ENCODE assay signal across 9 mouse cellular contexts in the genomic region with DNA sequence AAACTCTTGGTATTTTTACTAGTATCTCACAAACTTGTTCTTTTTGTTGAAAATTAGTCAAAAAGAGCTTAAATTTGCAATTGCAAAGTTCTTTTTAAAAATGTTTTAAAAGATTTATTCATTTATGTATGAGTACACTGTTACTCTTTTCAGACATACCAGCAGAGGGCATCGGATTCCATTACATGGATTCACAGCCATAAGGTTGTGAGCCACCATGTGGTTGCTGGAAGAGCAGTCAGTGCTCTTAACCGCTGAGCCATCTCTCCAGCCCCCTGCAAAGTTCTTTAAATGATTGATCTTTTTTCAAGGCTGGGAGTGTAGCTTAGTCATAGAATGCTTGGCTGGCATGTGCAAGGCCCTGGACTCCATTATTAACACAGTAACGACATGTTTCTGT. TPM values are rescaled to one million over a fixed set of nuclear protein-coding genes. Genes with fewer than 3 reads are reported as not detected.
DNase-seq lines count a peak whose midpoint lies in the region; ATAC-seq and TF ChIP-seq lines count a peak whose summit lies in the region.
"Had no signal": no experiment of that assay in that cellular context is flagged by ENCODE, and none has a peak within 500 bp of the region (broad histone marks: within the 10 kb centered on the region; RNA-seq: fewer than 3 reads in every experiment).

No protein-coding gene starts in this region.

- no peak overlapping the region for H3K4me3 ChIP-seq in heart, adult 2 months
- H3K4me3 ChIP-seq in bone marrow, adult 2 months (replicated peaks; ENCODE audit: control insufficient read depth, low read depth, low read length), result no peak overlapping the region
- H3K4me3 ChIP-seq in hindbrain, embryonic 16.5 days (ENCODE audit: low read length), result no peak overlapping the region
- H3K4me3 ChIP-seq in midbrain, embryonic 13.5 days (replicated peaks), result no peak overlapping the region

- H3K4me1 ChIP-seq in heart, adult 2 months (ENCODE audit: control insufficient read depth, insufficient read depth, low read length), result peaks cover 2% of the 10 kb centered on the region
- peaks cover 4% of the 10 kb centered on the region for H3K4me1 ChIP-seq in bone marrow, adult 2 months (ENCODE audit: control insufficient read depth, insufficient read depth, low read length)
- H3K4me1 ChIP-seq in hindbrain, embryonic 16.5 days (ENCODE audit: control insufficient read depth, insufficient read depth, low read depth, low read length), result peaks cover 17% of the 10 kb centered on the region
- peaks cover 33% of the 10 kb centered on the region for H3K4me1 ChIP-seq in midbrain, embryonic 13.5 days (replicated peaks)

- H3K9ac ChIP-seq in heart, adult 2 months (ENCODE audit: low read depth, low read length), result no peak overlapping the region
- no peak overlapping the region for H3K9ac ChIP-seq in hindbrain, embryonic 16.5 days (ENCODE audit: low read depth, low read length)
- no peak overlapping the region for H3K9ac ChIP-seq in midbrain, embryonic 13.5 days (replicated peaks)

- H3K9me3 ChIP-seq in hindbrain, embryonic 16.5 days (ENCODE audit: control insufficient read depth, low read length), result no peaks in the 10 kb centered on the region
- H3K9me3 ChIP-seq in midbrain, embryonic 13.5 days, result no peaks in the 10 kb centered on the region

- no peak for TF ChIP-seq POLR2A in heart, adult 2 months (IDR thresholded peaks at IDR 0.05; ENCODE audit: insufficient read depth, low read depth, low read length)
- no peak for TF ChIP-seq POLR2A in bone marrow, adult 2 months (IDR thresholded peaks at IDR 0.05; ENCODE audit: borderline replicate concordance, control insufficient read depth, low read depth, low read length)

- ATAC-seq in hindbrain, embryonic 16.5 days, result peak; percentile 66
- peak; percentile 38; the same call in 1 of the 2 replicates for ATAC-seq in midbrain, embryonic 13.5 days

- peaks cover 2% of the 10 kb centered on the region; the same call in 1 of the 2 replicates for H3K79me2 ChIP-seq in heart, adult 2 months (replicated peaks; ENCODE audit: control insufficient read depth, insufficient read depth, low read length)

- WGBS in heart, adult 2 months, result 42% methylated on average over 3 of the region's 3 CpGs
- WGBS in bone marrow, adult 2 months, result 51% methylated on average over 3 of the region's 3 CpGs
- 43% methylated on average over 3 of the region's 3 CpGs for WGBS in hindbrain, embryonic 16.5 days
- 65% methylated on average over 3 of the region's 3 CpGs for WGBS in midbrain, embryonic 13.5 days

- no peak for DNase-seq in heart, adult 2 months
- DNase-seq in heart, postnatal 36 days, result no peak
- peak; percentile 27 to 29 for DNase-seq in B cell, adult 2 months
- DNase-seq in frontal cortex, postnatal 10 days (ENCODE audit: low spot score in 2 of 2), result no peak
- no peak for DNase-seq in spleen, postnatal 4 days (ENCODE audit: low spot score in 2 of 2)

- peak; percentile 80 for TF ChIP-seq CTCF in heart, adult 2 months (IDR thresholded peaks at IDR 0.05)
- peak; percentile 41 for TF ChIP-seq CTCF in bone marrow, adult 2 months (IDR thresholded peaks at IDR 0.05; ENCODE audit: control insufficient read depth, insufficient read depth, low read length)

- H3K36me3 ChIP-seq in heart, adult 2 months (ENCODE audit: control insufficient read depth, insufficient read depth, low read length), result no peaks in the 10 kb centered on the region
- peaks cover 41% of the 10 kb centered on the region for H3K36me3 ChIP-seq in hindbrain, embryonic 16.5 days (ENCODE audit: control insufficient read depth, insufficient read depth, low read length)
- peaks cover 89% of the 10 kb centered on the region for H3K36me3 ChIP-seq in midbrain, embryonic 13.5 days

- no peaks in the 10 kb centered on the region for H3K27me3 ChIP-seq in heart, adult 2 months (ENCODE audit: control insufficient read depth, insufficient read depth, low read length)
- no peaks in the 10 kb centered on the region for H3K27me3 ChIP-seq in hindbrain, embryonic 16.5 days (replicated peaks; ENCODE audit: control insufficient read depth, insufficient read depth, low read length)
- H3K27me3 ChIP-seq in midbrain, embryonic 13.5 days, result no peaks in the 10 kb centered on the region

- intact Hi-C loops in heart, adult 2 months (cut with DNase I), result no loop called here
- intact Hi-C loops in heart, postnatal 36 days (cut with DNase I), result no loop called here

- H3K27ac ChIP-seq in heart, adult 2 months, result no peak overlapping the region
- no peak overlapping the region for H3K27ac ChIP-seq in bone marrow, adult 2 months (ENCODE audit: control insufficient read depth, insufficient read depth, low read depth, low read length, poor library complexity)
- no peak overlapping the region for H3K27ac ChIP-seq in hindbrain, embryonic 16.5 days (ENCODE audit: low read depth, low read length)
- H3K27ac ChIP-seq in midbrain, embryonic 13.5 days, result no peak overlapping the region

- H3K4me2 ChIP-seq in hindbrain, embryonic 16.5 days (ENCODE audit: low read length), result no peak overlapping the region
- no peak overlapping the region for H3K4me2 ChIP-seq in midbrain, embryonic 13.5 days (replicated peaks)

- no peak for TF ChIP-seq EP300 in heart, adult 2 months (IDR thresholded peaks at IDR 0.05; ENCODE audit: insufficient read depth, low read depth, low read length)

RNA-seq across cellular contexts. Expression of a gene that starts 8.5 kb away (rescaled TPM):
- total RNA-seq in heart, adult 2 months (2021), result 10 to 100 TPM; 14.8 to 18.2 TPM
- polyA plus RNA-seq in heart, adult 2 months (2012; rRNA removed), result 8.6 and 12.1 TPM in 2 replicates
- total RNA-seq in heart, postnatal 36 days (2021), result 10 to 100 TPM; 16.2 to 16.5 TPM
- 1.8 and 12.9 TPM in 2 replicates for polyA plus RNA-seq in bone marrow, adult 2 months (2011; ENCODE audit: insufficient read depth, insufficient read length, low replicate concordance, missing spikeins)
- polyA plus RNA-seq in hindbrain, embryonic 16.5 days (2015; fragmentation: Nextera tagmentation; extraction: Ambion mirVana), result 32.2 and 36.7 TPM in 2 replicates
- polyA plus RNA-seq in midbrain, embryonic 13.5 days (2015; fragmentation: Nextera tagmentation; extraction: Ambion mirVana), result 42.7 and 44.1 TPM in 2 replicates

RNA-seq across cellular contexts. Expression of a gene that starts 9.0 kb away (rescaled TPM):
- 10 to 100 TPM; 33.9 to 37.6 TPM for total RNA-seq in heart, adult 2 months (2021)
- 42.9 and 43.5 TPM in 2 replicates for polyA plus RNA-seq in heart, adult 2 months (2012; rRNA removed)
- total RNA-seq in heart, postnatal 36 days (2021), result 10 to 100 TPM; 33.1 to 41.2 TPM
- polyA plus RNA-seq in bone marrow, adult 2 months (2011; ENCODE audit: insufficient read depth, insufficient read length, low replicate concordance, missing spikeins), result 37.9 and 71.3 TPM in 2 replicates
- 172 and 178 TPM in 2 replicates for polyA plus RNA-seq in hindbrain, embryonic 16.5 days (2015; fragmentation: Nextera tagmentation; extraction: Ambion mirVana)
- polyA plus RNA-seq in midbrain, embryonic 13.5 days (2015; fragmentation: Nextera tagmentation; extraction: Ambion mirVana), result 171 and 181 TPM in 2 replicates

RNA-seq across cellular contexts. Expression of a gene that starts 51.6 kb away (rescaled TPM):
- 1 to 10 TPM; 5.8 to 7.1 TPM for total RNA-seq in heart, adult 2 months (2021)
- polyA plus RNA-seq in heart, adult 2 months (2012; rRNA removed), result 5.6 and 7.1 TPM in 2 replicates
- 1 to 10 TPM; 6.5 to 7.8 TPM for total RNA-seq in heart, postnatal 36 days (2021)
- not detected in 2 replicates for polyA plus RNA-seq in bone marrow, adult 2 months (2011; ENCODE audit: insufficient read depth, insufficient read length, low replicate concordance, missing spikeins)
- polyA plus RNA-seq in hindbrain, embryonic 16.5 days (2015; fragmentation: Nextera tagmentation; extraction: Ambion mirVana), result 0.80 and 0.82 TPM in 2 replicates
- 0.15 and 0.27 TPM in 2 replicates for polyA plus RNA-seq in midbrain, embryonic 13.5 days (2015; fragmentation: Nextera tagmentation; extraction: Ambion mirVana)

RNA-seq across cellular contexts. Expression of a gene that starts 55.4 kb away (rescaled TPM):
- total RNA-seq in heart, adult 2 months (2021), result not detected
- not detected in 2 replicates for polyA plus RNA-seq in heart, adult 2 months (2012; rRNA removed)
- total RNA-seq in heart, postnatal 36 days (2021), result not detected
- polyA plus RNA-seq in bone marrow, adult 2 months (2011; ENCODE audit: insufficient read depth, insufficient read length, low replicate concordance, missing spikeins), result not detected in 2 replicates
- not detected in 2 replicates for polyA plus RNA-seq in hindbrain, embryonic 16.5 days (2015; fragmentation: Nextera tagmentation; extraction: Ambion mirVana)
- polyA plus RNA-seq in midbrain, embryonic 13.5 days (2015; fragmentation: Nextera tagmentation; extraction: Ambion mirVana), result not detected in 2 replicates
- total RNA-seq: left cerebral cortex, postnatal 10 days had no signal

RNA-seq across cellular contexts. Expression of a gene that starts 57.7 kb away (rescaled TPM):
- total RNA-seq in heart, adult 2 months (2021), result 10 to 100 TPM; 56.5 to 59.8 TPM
- 74.7 and 113 TPM in 2 replicates for polyA plus RNA-seq in heart, adult 2 months (2012; rRNA removed)
- 10 to 100 TPM; 50.9 to 53.7 TPM for total RNA-seq in heart, postnatal 36 days (2021)
- polyA plus RNA-seq in bone marrow, adult 2 months (2011; ENCODE audit: insufficient read depth, insufficient read length, low replicate concordance, missing spikeins), result 4.2 and 15.9 TPM in 2 replicates
- polyA plus RNA-seq in hindbrain, embryonic 16.5 days (2015; fragmentation: Nextera tagmentation; extraction: Ambion mirVana), result 56.8 and 68.4 TPM in 2 replicates
- polyA plus RNA-seq in midbrain, embryonic 13.5 days (2015; fragmentation: Nextera tagmentation; extraction: Ambion mirVana), result 32.8 and 39.4 TPM in 2 replicates

Comparison
In these comparisons a context has a peak if more than half of its experiments do, and no peak if none do; other contexts are left out.
1. DNase-seq: peak in B cell, adult 2 months (2 of 2); none in heart, adult 2 months (0 of 2), heart, postnatal 36 days (0 of 2), frontal cortex, postnatal 10 days (0 of 2) and spleen, postnatal 4 days (0 of 2).